Mouse (Mus musculus): ENCODE results near the gene Agk. TPM values are rescaled to one million over a fixed set of nuclear protein-coding genes. Genes with fewer than 3 reads are reported as not detected.

The Agk gene
- 8.1 and 9.6 TPM in 2 replicates for polyA plus RNA-seq (2015; fragmentation: Nextera tagmentation; extraction: Ambion mirVana)

DNA sequence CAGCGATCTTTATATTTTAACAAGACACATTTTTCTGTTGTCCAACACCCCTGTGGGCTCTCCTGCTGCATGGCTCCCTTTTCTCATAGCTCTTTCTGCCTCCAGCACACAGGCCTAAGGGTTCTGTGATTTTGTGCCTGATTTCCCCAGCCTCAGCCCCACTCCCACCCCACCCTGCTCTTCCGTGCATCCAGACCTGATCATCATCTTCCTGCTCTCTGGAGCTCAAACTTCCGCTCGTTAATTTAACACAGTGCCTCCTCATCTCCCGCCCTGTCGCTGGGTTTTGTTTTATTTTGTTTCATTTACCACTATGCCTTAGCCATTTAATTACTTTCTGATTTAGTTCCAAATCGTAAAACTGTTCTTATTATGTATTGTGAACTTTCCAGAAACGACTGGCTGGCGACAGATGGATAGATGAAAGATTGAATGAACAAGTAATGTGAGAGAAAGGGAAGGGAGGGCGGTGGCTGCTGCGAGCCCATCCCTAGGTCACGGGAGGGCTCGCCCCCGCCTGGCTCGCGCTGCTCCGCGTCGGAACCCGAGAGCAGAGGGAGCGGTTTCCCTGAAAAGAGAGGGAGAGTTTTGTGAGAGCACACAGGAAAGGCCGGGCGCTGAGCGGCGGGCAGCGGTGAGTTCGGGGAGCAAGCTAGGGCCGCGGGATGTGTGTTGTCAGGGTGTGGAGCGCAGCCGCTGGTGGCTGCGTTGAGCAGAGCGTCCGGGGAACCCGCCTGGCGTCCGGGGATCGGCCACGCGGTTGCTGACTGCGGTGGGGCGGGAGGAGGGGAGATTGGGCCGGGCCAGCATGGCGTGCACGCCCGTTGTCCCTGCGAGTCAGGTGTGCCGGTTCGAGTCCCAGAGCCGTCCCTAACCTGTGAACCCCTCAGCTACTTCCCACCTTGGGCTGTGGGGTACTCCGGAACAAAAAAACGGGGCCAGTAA lies at the start of gene Agk:
TSS of gene Agk (plus strand) at position 276 of the 945 bp plus-strand sequence.
- peak within 1 kb of the TSS; percentile 66 for H3K4me2 ChIP-seq (ENCODE audit: low read depth, low read length)
- 3% methylated on average over 49 of the region's 52 CpGs for WGBS (ENCODE audit: insufficient replicate concordance)
- peak within 1 kb of the TSS; percentile 71 for H3K9ac ChIP-seq (replicated peaks)
- 0 out of 2 replicates have a peak, but pooled peaks cover 5% of the 10 kb centered on the region for H3K36me3 ChIP-seq (replicated peaks; ENCODE audit: insufficient read depth, low read length)
- TF ChIP-seq CTCF (IDR thresholded peaks at IDR 0.05; ENCODE audit: low read depth): no peak
- no peak for TF ChIP-seq EP300 (IDR thresholded peaks at IDR 0.05; ENCODE audit: low read depth)
- H3K4me3 ChIP-seq (ENCODE audit: low read depth, low read length): peak within 1 kb of the TSS; percentile 64
- H3K27me3 ChIP-seq (ENCODE audit: insufficient read depth, low read length): no peaks in the 10 kb centered on the region
- peak; percentile 97 for ATAC-seq
- H3K9me3 ChIP-seq (ENCODE audit: low read length): no peaks in the 10 kb centered on the region
- peak within 1 kb of the TSS; percentile 56 for H3K27ac ChIP-seq (ENCODE audit: low read depth)
- peaks cover 2% of the 10 kb centered on the region; the same call in 1 of the 2 replicates for H3K4me1 ChIP-seq (ENCODE audit: insufficient read depth)
- DNase-seq: peak; percentile 79

DNA sequence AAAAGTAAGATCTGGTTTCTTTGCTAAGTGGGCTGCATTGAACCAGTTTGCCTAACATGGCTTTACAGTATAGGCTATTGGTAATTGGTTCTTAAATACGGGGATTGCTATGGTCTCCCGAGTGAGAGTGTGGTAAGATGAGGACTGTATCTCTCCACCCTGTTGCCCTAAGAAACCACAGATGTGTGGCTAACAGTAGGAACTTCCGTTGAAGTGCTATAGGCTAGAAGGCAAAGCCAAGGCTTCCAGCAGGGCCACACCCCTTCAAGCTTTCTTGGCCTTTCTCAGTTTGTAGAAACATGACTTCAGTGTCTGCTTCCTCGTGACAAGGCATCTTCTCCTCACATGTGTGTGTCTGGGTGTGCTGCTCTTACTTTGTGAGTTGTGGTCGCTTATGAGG lies 24.3 kb upstream of the Agk start:
- Histone ChIP-seq H3K9me3 (ENCODE audit: low read length) (no peaks in the 10 kb centered on the region), H3K9ac (replicated peaks) (no peak overlapping the region), H3K4me2 (ENCODE audit: low read depth, low read length) (no peak overlapping the region), H3K4me3 (ENCODE audit: low read depth, low read length) (no peak overlapping the region), H3K27me3 (ENCODE audit: insufficient read depth, low read length) (no peaks in the 10 kb centered on the region), H3K36me3 (replicated peaks; ENCODE audit: insufficient read depth, low read length) (no peaks in the 10 kb centered on the region), H3K4me1 (ENCODE audit: insufficient read depth) (no peaks in the 10 kb centered on the region), H3K27ac (ENCODE audit: low read depth) (no peak overlapping the region)
- TF ChIP-seq CTCF (IDR thresholded peaks at IDR 0.05; ENCODE audit: low read depth): no peak
- no peak for TF ChIP-seq EP300 (IDR thresholded peaks at IDR 0.05; ENCODE audit: low read depth)
- ATAC-seq (no peak), DNase-seq (no peak)
- 48% methylated on average over 5 of the region's 5 CpGs for WGBS (ENCODE audit: insufficient replicate concordance)

DNA sequence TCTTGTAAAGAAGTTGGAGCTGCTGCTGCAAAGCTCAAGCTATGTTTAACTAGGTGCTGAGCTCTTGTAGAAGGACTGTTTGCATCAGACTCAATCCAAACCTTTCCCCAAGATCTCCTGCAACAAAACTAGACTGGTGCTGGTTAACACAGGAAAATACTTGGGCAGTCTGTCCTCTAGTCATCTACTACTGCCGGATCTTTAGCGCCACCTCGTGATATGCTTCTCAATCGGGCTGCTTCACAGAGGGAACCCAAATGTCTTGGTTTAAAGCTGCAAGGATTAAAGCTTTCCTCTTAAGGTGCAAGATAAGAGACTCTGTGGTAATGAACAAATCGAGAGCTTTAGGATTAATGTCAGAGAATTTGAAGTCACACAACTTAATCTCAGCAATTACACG lies 21.6 kb upstream of the Agk start:
- H3K36me3 ChIP-seq (replicated peaks; ENCODE audit: insufficient read depth, low read length): no peaks in the 10 kb centered on the region
- ATAC-seq (no peak), DNase-seq (no peak)
- H3K27me3 ChIP-seq (ENCODE audit: insufficient read depth, low read length): no peaks in the 10 kb centered on the region
- no peak for TF ChIP-seq EP300 (IDR thresholded peaks at IDR 0.05; ENCODE audit: low read depth)
- peak; percentile 47 for TF ChIP-seq CTCF (IDR thresholded peaks at IDR 0.05; ENCODE audit: low read depth)
- no peak overlapping the region for H3K4me3 ChIP-seq (ENCODE audit: low read depth, low read length)
- H3K4me2 ChIP-seq (ENCODE audit: low read depth, low read length): no peak overlapping the region
- no peak overlapping the region for H3K27ac ChIP-seq (ENCODE audit: low read depth)
- no peaks in the 10 kb centered on the region for H3K4me1 ChIP-seq (ENCODE audit: insufficient read depth)
- H3K9ac ChIP-seq (replicated peaks): no peak overlapping the region
- H3K9me3 ChIP-seq (ENCODE audit: low read length): no peaks in the 10 kb centered on the region
- WGBS (ENCODE audit: insufficient replicate concordance): 13% methylated on average over 6 of the region's 6 CpGs

DNA sequence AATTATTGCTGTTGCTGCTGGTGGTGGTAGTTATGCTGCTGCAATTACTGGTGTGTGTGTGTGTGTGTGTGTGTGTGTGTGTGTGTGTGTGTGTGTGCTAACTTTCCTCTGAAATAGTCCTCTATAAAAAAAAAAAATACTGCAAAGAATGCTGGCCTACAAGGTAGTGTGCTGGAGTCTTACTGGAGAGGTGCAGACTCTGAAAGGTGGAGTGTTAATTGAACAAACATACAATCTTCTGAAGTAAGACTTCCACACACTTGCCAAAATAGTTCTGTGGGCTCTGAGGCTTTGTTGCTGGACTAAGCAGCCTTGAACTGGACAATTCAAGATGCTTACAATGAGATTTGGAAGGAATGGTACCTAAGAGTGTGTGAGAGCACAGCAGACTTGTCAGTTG lies 20.0 kb upstream of the Agk start:
- Histone ChIP-seq H3K4me3 (ENCODE audit: low read depth, low read length) (no peak overlapping the region), H3K27me3 (ENCODE audit: insufficient read depth, low read length) (no peaks in the 10 kb centered on the region), H3K27ac (ENCODE audit: low read depth) (no peak overlapping the region), H3K9ac (replicated peaks) (no peak overlapping the region), H3K4me2 (ENCODE audit: low read depth, low read length) (no peak overlapping the region), H3K4me1 (ENCODE audit: insufficient read depth) (no peaks in the 10 kb centered on the region), H3K9me3 (ENCODE audit: low read length) (no peaks in the 10 kb centered on the region), H3K36me3 (replicated peaks; ENCODE audit: insufficient read depth, low read length) (no peaks in the 10 kb centered on the region)
- DNase-seq (no peak), ATAC-seq (no peak)
- TF ChIP-seq CTCF (IDR thresholded peaks at IDR 0.05; ENCODE audit: low read depth): no peak
- TF ChIP-seq EP300 (IDR thresholded peaks at IDR 0.05; ENCODE audit: low read depth): no peak

DNA sequence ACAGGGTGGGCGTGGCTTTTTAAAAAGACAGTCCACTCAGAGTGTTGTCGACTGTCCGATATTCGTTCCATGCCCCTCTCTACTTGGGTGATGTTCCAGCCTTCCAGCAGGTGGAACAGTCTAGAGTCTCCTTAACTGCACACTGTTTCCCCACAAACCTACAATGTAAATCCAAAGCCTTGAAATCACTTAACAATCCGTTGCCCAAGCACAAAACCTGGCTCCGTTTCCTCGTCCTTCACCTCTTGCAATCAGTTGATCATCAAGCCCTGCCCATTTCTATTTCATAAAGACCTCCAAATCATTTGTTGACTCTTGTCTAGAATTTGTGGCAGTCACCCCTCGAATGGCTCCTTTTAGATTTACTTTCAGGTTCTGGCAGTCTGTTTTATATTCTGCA lies 1.4 kb downstream of the Agk start:
- 82% methylated on average over 8 of the region's 8 CpGs for WGBS (ENCODE audit: insufficient replicate concordance)
- Histone ChIP-seq H3K4me3 (ENCODE audit: low read depth, low read length) (peak overlapping the region; percentile 64; the same call in 1 of the 2 replicates), H3K27ac (ENCODE audit: low read depth) (no peak overlapping the region), H3K27me3 (ENCODE audit: insufficient read depth, low read length) (no peaks in the 10 kb centered on the region), H3K4me1 (ENCODE audit: insufficient read depth) (peaks cover 2% of the 10 kb centered on the region; the same call in 1 of the 2 replicates), H3K9ac (replicated peaks) (no peak overlapping the region), H3K9me3 (ENCODE audit: low read length) (no peaks in the 10 kb centered on the region), H3K4me2 (ENCODE audit: low read depth, low read length) (peak overlapping the region; percentile 66), H3K36me3 (replicated peaks; ENCODE audit: insufficient read depth, low read length) (0 out of 2 replicates have a peak, but pooled peaks cover 7% of the 10 kb centered on the region)
- ATAC-seq (no peak), DNase-seq (no peak)
- TF ChIP-seq EP300 (IDR thresholded peaks at IDR 0.05; ENCODE audit: low read depth) (no peak), CTCF (IDR thresholded peaks at IDR 0.05; ENCODE audit: low read depth) (no peak)

DNA sequence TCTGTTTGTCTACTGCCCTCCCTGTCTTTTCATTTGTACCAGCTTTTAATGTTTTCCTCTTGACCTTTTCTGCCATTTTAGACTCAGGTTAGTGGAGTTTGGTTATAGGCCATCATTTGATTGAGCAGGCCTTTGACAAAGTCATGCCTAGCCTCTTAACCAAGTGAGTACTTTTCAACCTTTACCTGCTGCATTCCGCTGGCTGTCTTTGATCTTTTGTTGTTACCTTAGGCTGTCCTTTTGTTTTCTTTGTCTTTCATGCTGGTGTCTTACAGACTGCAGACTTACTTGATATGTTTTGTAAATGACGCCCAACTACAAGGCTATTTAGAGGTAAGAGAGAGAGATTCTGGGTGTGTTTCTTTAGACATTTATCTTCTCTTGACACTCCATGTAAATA lies 8.5 kb downstream of the Agk start:
- Histone ChIP-seq H3K4me2 (ENCODE audit: low read depth, low read length) (no peak overlapping the region), H3K4me1 (ENCODE audit: insufficient read depth) (no peaks in the 10 kb centered on the region), H3K27me3 (ENCODE audit: insufficient read depth, low read length) (no peaks in the 10 kb centered on the region), H3K4me3 (ENCODE audit: low read depth, low read length) (no peak overlapping the region), H3K27ac (ENCODE audit: low read depth) (no peak overlapping the region), H3K9me3 (ENCODE audit: low read length) (no peaks in the 10 kb centered on the region), H3K9ac (replicated peaks) (no peak overlapping the region), H3K36me3 (replicated peaks; ENCODE audit: insufficient read depth, low read length) (peaks cover 17% of the 10 kb centered on the region; the same call in 1 of the 2 replicates)
- ATAC-seq (no peak), DNase-seq (no peak)
- 82% methylated on average over 2 of the region's 2 CpGs for whole genome bisulfite sequencing (ENCODE audit: insufficient replicate concordance)
- TF ChIP-seq CTCF (IDR thresholded peaks at IDR 0.05; ENCODE audit: low read depth) (no peak), EP300 (IDR thresholded peaks at IDR 0.05; ENCODE audit: low read depth) (no peak)
